Mouse (Mus musculus) gastrocnemius, postnatal 10 days (tissue): ENCODE measurements around the gene Slc24a3. TPM values are rescaled to one million over a fixed set of nuclear protein-coding genes. Genes with fewer than 3 reads are reported as not detected.

Experiments
- DNase-seq: peaks from one replicate; pipeline ENCODE4 v3.0.0; 2021; ENCODE audit warnings: mixed read lengths
- total RNA-seq, 2 experiments: library from RNA; stranded (reverse); gene quantifications; 2 replicates each; pipeline ENCODE4 v1.2.3; 2021

The Slc24a3 gene
- total RNA-seq, 2 experiments from 2014 or later = 5.8 to 6.1 TPM

- DNase-seq = no peak
Observed at GRCm38 (mm10) chr2:145555713-145556112, 388.2 kb downstream of the Slc24a3 start.

- no peak for DNase-seq
Observed at GRCm38 (mm10) chr2:145557361-145557931, 389.9 kb downstream of the Slc24a3 start.

- no peak for DNase-seq
Observed at GRCm38 (mm10) chr2:145562493-145562892, 394.9 kb downstream of the Slc24a3 start.

- DNase-seq = no peak
Observed at GRCm38 (mm10) chr2:145564596-145564995, 397.0 kb downstream of the Slc24a3 start.

GRCm38 (mm10) chr2:145566904-145567303 is 399.4 kb downstream of the Slc24a3 start:
- no peak for DNase-seq

- DNase-seq = no peak
Observed at GRCm38 (mm10) chr2:145571943-145572342, 404.4 kb downstream of the Slc24a3 start.

GRCm38 (mm10) chr2:145574148-145574547 is 406.6 kb downstream of the Slc24a3 start:
- DNase-seq = no peak

GRCm38 (mm10) chr2:145583103-145583502 is 415.5 kb downstream of the Slc24a3 start:
- no peak for DNase-seq

- DNase-seq = no peak
Observed at GRCm38 (mm10) chr2:145585437-145585836, 417.9 kb downstream of the Slc24a3 start.

GRCm38 (mm10) chr2:145588009-145588737 is 420.6 kb downstream of the Slc24a3 start:
- DNase-seq = peak; percentile 13

GRCm38 (mm10) chr2:145591881-145592280 is 424.3 kb downstream of the Slc24a3 start:
- DNase-seq = no peak

GRCm38 (mm10) chr2:145593649-145594347 is 426.2 kb downstream of the Slc24a3 start:
- no peak for DNase-seq

- DNase-seq = no peak
Observed at GRCm38 (mm10) chr2:145597866-145598265, 430.3 kb downstream of the Slc24a3 start.

- DNase-seq = no peak
Observed at GRCm38 (mm10) chr2:145607844-145608243, 440.3 kb downstream of the Slc24a3 start.

- peak; percentile 43 for DNase-seq
Observed at GRCm38 (mm10) chr2:145610796-145611705, 443.5 kb downstream of the Slc24a3 start.

- DNase-seq = no peak
Observed at GRCm38 (mm10) chr2:145612937-145613336, 445.4 kb downstream of the Slc24a3 start.

- DNase-seq = no peak
Observed at GRCm38 (mm10) chr2:145613705-145614104, 446.2 kb downstream of the Slc24a3 start.

- DNase-seq = no peak
Observed at GRCm38 (mm10) chr2:145619688-145620087, 452.1 kb downstream of the Slc24a3 start.

- no peak for DNase-seq
Observed at GRCm38 (mm10) chr2:145620709-145621108, 453.2 kb downstream of the Slc24a3 start.

GRCm38 (mm10) chr2:145621119-145621518 is 453.6 kb downstream of the Slc24a3 start:
- no peak for DNase-seq

- no peak for DNase-seq
Observed at GRCm38 (mm10) chr2:145631123-145631798, 463.7 kb downstream of the Slc24a3 start.

- no peak for DNase-seq
Observed at GRCm38 (mm10) chr2:145631799-145632174, 464.2 kb downstream of the Slc24a3 start.
